ENCODE assay signal across 10 mouse cellular contexts in genomic region chr15:90333275-90333674, GRCm38 (mm10).
DNase-seq lines count a peak whose midpoint lies in the region; ATAC-seq lines count a peak whose summit lies in the region.
"Had no signal": no experiment of that assay in that cellular context is flagged by ENCODE, and none has a peak within 500 bp of the region (broad histone marks: within the 10 kb centered on the region; RNA-seq: fewer than 3 reads in every experiment).

No protein-coding gene starts in this region.

- H3K27me3 ChIP-seq in kidney, embryonic 14.5 days (ENCODE audit: control insufficient read depth, insufficient read depth, low read length): no peaks in the 10 kb centered on the region
- H3K27me3 ChIP-seq in limb, embryonic 12.5 days: no peaks in the 10 kb centered on the region

- WGBS in kidney, embryonic 14.5 days: 24% methylated on average over 4 of the region's 4 CpGs
- 6% methylated on average over 4 of the region's 4 CpGs for WGBS in limb, embryonic 12.5 days

- no peak for DNase-seq in kidney, adult 8-10 months
- peak; percentile 72 for DNase-seq in Muller cell, postnatal 12 days (ENCODE audit: inconsistent ontology term)
- peak; percentile 70 for DNase-seq in embryo, embryonic 11 days
- no peak for DNase-seq in testis, postnatal 14 days (ENCODE audit: low spot score)
- DNase-seq in spleen, postnatal 4 days (ENCODE audit: low spot score in 2 of 2): no peak
- DNase-seq in right cerebral cortex, postnatal 25 days: no peak
- DNase-seq: cerebellum, adult 18-20 months; liver, postnatal 0 days had no signal

- H3K9ac ChIP-seq in kidney, embryonic 14.5 days (ENCODE audit: low read depth, low read length): no peak overlapping the region
- H3K9ac ChIP-seq in limb, embryonic 12.5 days (replicated peaks): no peak overlapping the region
- H3K9ac ChIP-seq: liver, postnatal 0 days had no signal

- no peaks in the 10 kb centered on the region for H3K4me1 ChIP-seq in kidney, embryonic 14.5 days (ENCODE audit: control insufficient read depth, insufficient read depth, low read length)
- peaks cover 14% of the 10 kb centered on the region for H3K4me1 ChIP-seq in limb, embryonic 12.5 days (replicated peaks)

- 0 out of 2 replicates have a peak, but pooled peaks have one; percentile 57 for ATAC-seq in kidney, embryonic 14.5 days (ENCODE audit: low FRiP score, low TSS enrichment)
- ATAC-seq in limb, embryonic 12.5 days (ENCODE audit: insufficient number of reproducible peaks, insufficient read depth, low FRiP score, low TSS enrichment, low read depth): 0 out of 2 replicates have a peak, but pooled peaks have one; percentile 6
- ATAC-seq: liver, postnatal 0 days had no signal

- no peak overlapping the region for H3K4me3 ChIP-seq in kidney, embryonic 14.5 days (ENCODE audit: low read length)
- H3K4me3 ChIP-seq in limb, embryonic 12.5 days (replicated peaks): no peak overlapping the region

- no peak overlapping the region for H3K4me2 ChIP-seq in kidney, embryonic 14.5 days (replicated peaks; ENCODE audit: low read depth, low read length)
- peak overlapping the region; percentile 15; the same call in 1 of the 2 replicates for H3K4me2 ChIP-seq in limb, embryonic 12.5 days

- no peaks in the 10 kb centered on the region for H3K36me3 ChIP-seq in kidney, embryonic 14.5 days (ENCODE audit: control insufficient read depth, insufficient read depth, low read length)
- H3K36me3 ChIP-seq in limb, embryonic 12.5 days: no peaks in the 10 kb centered on the region

- no peaks in the 10 kb centered on the region for H3K9me3 ChIP-seq in kidney, embryonic 14.5 days (ENCODE audit: control insufficient read depth, low read length)
- H3K9me3 ChIP-seq in limb, embryonic 12.5 days: no peaks in the 10 kb centered on the region

- no peak overlapping the region for H3K27ac ChIP-seq in kidney, embryonic 14.5 days (ENCODE audit: low read depth, low read length)
- H3K27ac ChIP-seq in limb, embryonic 12.5 days: no peak overlapping the region

Comparison
In these comparisons a context has a peak if more than half of its experiments do, and no peak if none do; other contexts are left out.
1. DNase-seq: peak in Muller cell, postnatal 12 days (single experiment) and embryo, embryonic 11 days (single experiment); none in kidney, adult 8-10 months (0 of 2), testis, postnatal 14 days (single experiment), spleen, postnatal 4 days (0 of 2) and right cerebral cortex, postnatal 25 days (single experiment).